Mouse (Mus musculus): ENCODE measurements around the gene Galns. TPM values are rescaled to one million over a fixed set of nuclear protein-coding genes. Genes with fewer than 3 reads are reported as not detected.

Gene Galns
- polyA plus RNA-seq, 1 experiment: 20.4 TPM

- WGBS: 35% methylated on average over 6 of the region's 6 CpGs
- Histone ChIP-seq H3K27ac (ENCODE audit: insufficient read depth, low read depth, low read length) (no peak overlapping the region), H3K4me3 (ENCODE audit: low read depth, low read length) (no peak overlapping the region), H3K36me3 (ENCODE audit: control insufficient read depth, insufficient read depth, low read length) (no peaks in the 10 kb centered on the region; the same call in 1 of the 2 replicates), H3K27me3 (ENCODE audit: control insufficient read depth, insufficient read depth, low read length) (no peaks in the 10 kb centered on the region), H3K4me1 (ENCODE audit: control insufficient read depth, insufficient read depth, insufficient read length, low read length) (peaks cover 3% of the 10 kb centered on the region; the same call in 1 of the 2 replicates)
- no peak for TF ChIP-seq CTCF (IDR thresholded peaks at IDR 0.05; ENCODE audit: extremely low read depth, insufficient read length, insufficient replicate concordance, low read depth, low read length)
- TF ChIP-seq POLR2A (IDR thresholded peaks at IDR 0.05; ENCODE audit: low read depth, low read length): no peak
Measured at GRCm38 (mm10) chr8:122652643-122653042, 41.4 kb upstream of the Galns start.

DNA sequence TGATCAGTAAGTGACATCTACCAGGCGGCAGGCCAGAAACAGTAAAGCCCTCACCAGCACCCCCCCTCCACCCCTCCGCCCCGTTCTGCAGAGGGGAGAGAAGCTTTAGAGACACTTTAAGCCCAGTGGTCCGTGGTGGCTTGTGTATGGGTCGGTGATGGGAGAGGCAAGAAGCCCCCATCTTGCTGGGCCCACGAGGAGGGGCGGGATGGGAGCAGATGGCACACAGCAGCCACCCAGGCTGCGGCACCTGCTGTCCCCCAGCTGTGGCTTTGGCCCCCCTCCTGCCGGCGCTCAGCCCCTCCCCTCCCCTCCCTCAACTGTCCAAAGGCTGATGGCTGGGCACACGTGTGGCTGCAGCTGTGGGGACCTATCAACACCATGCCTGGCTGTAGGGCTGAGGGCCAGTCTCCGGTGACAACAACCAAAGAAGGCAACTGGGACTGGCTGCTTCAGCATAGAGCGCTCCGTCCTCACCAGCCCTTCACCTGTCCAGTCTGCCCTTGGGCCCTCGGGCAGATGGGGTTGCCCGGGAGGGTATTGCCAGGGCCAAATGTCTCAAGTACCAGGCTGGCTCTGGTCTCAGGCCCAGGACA, 40.2 kb upstream of the Galns start:
- Histone ChIP-seq H3K4me1 (ENCODE audit: control insufficient read depth, insufficient read depth, insufficient read length, low read length) (peaks cover 3% of the 10 kb centered on the region; the same call in 1 of the 2 replicates), H3K27me3 (ENCODE audit: control insufficient read depth, insufficient read depth, low read length) (no peaks in the 10 kb centered on the region), H3K4me3 (ENCODE audit: low read depth, low read length) (no peak overlapping the region), H3K27ac (ENCODE audit: insufficient read depth, low read depth, low read length) (no peak overlapping the region), H3K36me3 (ENCODE audit: control insufficient read depth, insufficient read depth, low read length) (no peaks in the 10 kb centered on the region; the same call in 1 of the 2 replicates)
- TF ChIP-seq POLR2A (IDR thresholded peaks at IDR 0.05; ENCODE audit: low read depth, low read length): no peak
- no peak for TF ChIP-seq CTCF (IDR thresholded peaks at IDR 0.05; ENCODE audit: extremely low read depth, insufficient read length, insufficient replicate concordance, low read depth, low read length)
- WGBS: 78% methylated on average over 16 of the region's 16 CpGs

DNA sequence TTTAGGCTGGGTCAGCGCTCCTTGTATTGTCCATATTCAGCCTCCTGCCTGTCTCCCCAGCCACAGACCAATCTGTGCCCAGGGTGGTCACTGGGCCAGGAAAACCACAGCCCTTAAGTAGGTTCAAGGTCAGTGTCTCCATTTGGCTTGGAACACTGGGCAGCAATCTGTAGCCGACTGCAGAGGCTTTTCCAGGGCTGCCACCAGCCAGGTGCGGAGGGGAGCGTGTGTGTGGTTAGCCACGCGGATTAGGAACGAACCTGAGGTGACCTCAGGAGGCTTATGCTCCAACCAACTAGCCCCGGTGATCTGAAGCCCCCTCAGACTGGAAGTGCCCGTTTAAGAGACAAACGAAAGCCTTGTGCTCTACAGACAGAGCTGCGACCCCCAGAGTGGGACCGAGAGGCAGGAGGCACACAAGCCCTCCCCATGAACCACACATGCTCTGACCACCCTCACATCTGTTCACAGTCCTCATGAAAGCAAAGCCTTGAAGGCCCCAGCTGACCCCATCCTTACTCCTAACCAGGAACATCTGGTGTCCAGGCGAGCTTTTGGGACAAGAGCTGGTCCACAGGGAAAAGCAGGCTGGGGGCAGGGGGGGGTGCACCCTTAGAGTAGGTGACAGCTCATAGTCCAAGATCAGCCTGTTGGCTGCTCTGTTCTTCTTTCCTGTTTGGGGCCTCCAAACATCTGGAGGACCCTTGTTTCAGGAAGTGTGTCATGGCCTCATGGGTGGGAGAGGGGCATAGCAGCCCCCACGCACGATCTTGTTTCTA, 37.1 kb upstream of the Galns start:
- H3K27me3 ChIP-seq (ENCODE audit: control insufficient read depth, insufficient read depth, low read length): no peaks in the 10 kb centered on the region
- 72% methylated on average over 15 of the region's 15 CpGs for WGBS
- H3K4me1 ChIP-seq (ENCODE audit: control insufficient read depth, insufficient read depth, insufficient read length, low read length): no peaks in the 10 kb centered on the region

DNA sequence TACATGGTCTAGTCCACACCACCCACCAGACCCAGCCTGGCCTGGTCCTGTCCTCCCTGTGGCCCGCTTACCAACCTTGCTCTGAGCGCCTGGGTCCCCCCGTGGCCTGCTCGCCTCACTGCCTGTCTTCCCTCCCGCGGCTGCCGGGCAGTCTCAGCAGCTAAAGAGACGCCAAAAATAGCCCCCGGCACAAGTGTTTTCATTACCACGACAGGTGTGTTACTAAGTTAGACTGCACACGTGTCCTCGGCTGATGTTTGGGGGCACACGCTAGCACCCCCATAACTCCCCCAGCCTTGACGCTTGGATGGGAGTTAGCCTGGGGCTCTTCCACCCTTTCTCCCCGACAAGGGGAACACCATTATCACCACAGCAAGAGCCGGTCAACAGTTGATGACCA, 35.1 kb upstream of the Galns start:
- WGBS: 88% methylated on average over 16 of the region's 16 CpGs
- no peak overlapping the region for H3K4me3 ChIP-seq (ENCODE audit: low read depth, low read length)
- TF ChIP-seq POLR2A (IDR thresholded peaks at IDR 0.05; ENCODE audit: low read depth, low read length) (no peak), CTCF (IDR thresholded peaks at IDR 0.05; ENCODE audit: extremely low read depth, insufficient read length, insufficient replicate concordance, low read depth, low read length) (no peak)
- H3K36me3 ChIP-seq (ENCODE audit: control insufficient read depth, insufficient read depth, low read length): no peaks in the 10 kb centered on the region
- no peak overlapping the region for H3K27ac ChIP-seq (ENCODE audit: insufficient read depth, low read depth, low read length)
- H3K4me1 ChIP-seq (ENCODE audit: control insufficient read depth, insufficient read depth, insufficient read length, low read length): no peaks in the 10 kb centered on the region
- H3K27me3 ChIP-seq (ENCODE audit: control insufficient read depth, insufficient read depth, low read length): no peaks in the 10 kb centered on the region

More for the DNA sequence above, 37.1 kb upstream of the Galns start:
- no peak overlapping the region for H3K4me3 ChIP-seq (ENCODE audit: low read depth, low read length)
- no peak overlapping the region for H3K27ac ChIP-seq (ENCODE audit: insufficient read depth, low read depth, low read length)
- no peaks in the 10 kb centered on the region for H3K36me3 ChIP-seq (ENCODE audit: control insufficient read depth, insufficient read depth, low read length)
- no peak for TF ChIP-seq POLR2A (IDR thresholded peaks at IDR 0.05; ENCODE audit: low read depth, low read length)

GRCm38 (mm10) chr8:122644175-122644954, 33.1 kb upstream of the Galns start:
- no peak overlapping the region for H3K4me3 ChIP-seq (ENCODE audit: low read depth, low read length)
- no peaks in the 10 kb centered on the region for H3K36me3 ChIP-seq (ENCODE audit: control insufficient read depth, insufficient read depth, low read length)
- WGBS: 72% methylated on average over 6 of the region's 6 CpGs
- H3K27ac ChIP-seq (ENCODE audit: insufficient read depth, low read depth, low read length): no peak overlapping the region
- TF ChIP-seq POLR2A (IDR thresholded peaks at IDR 0.05; ENCODE audit: low read depth, low read length): no peak
- TF ChIP-seq CTCF (IDR thresholded peaks at IDR 0.05; ENCODE audit: extremely low read depth, insufficient read length, insufficient replicate concordance, low read depth, low read length): no peak
- no peaks in the 10 kb centered on the region for H3K4me1 ChIP-seq (ENCODE audit: control insufficient read depth, insufficient read depth, insufficient read length, low read length)
- H3K27me3 ChIP-seq (ENCODE audit: control insufficient read depth, insufficient read depth, low read length): no peaks in the 10 kb centered on the region

DNA sequence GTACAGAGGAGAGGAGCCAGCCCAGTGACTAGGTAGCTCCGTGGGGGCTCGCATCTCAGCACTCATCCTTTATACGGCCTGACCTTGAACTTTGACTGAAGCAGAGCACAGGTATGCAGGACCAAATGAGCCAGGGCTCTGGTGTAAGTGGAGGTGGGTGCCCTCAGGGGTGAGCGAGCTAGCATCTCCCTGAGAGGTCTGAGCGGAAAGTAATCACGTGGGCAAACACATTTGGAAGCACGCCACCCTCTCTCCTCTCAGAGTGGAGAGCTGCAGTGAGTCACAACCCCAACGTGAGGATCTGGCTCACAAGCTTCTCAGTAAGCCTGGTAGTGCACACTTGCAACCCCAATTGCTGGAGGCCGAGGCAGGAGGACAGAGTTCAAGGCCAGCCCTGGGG, 30.8 kb upstream of the Galns start:
- Histone ChIP-seq H3K27me3 (ENCODE audit: control insufficient read depth, insufficient read depth, low read length) (no peaks in the 10 kb centered on the region), H3K4me3 (ENCODE audit: low read depth, low read length) (no peak overlapping the region), H3K27ac (ENCODE audit: insufficient read depth, low read depth, low read length) (no peak overlapping the region), H3K36me3 (ENCODE audit: control insufficient read depth, insufficient read depth, low read length) (no peaks in the 10 kb centered on the region), H3K4me1 (ENCODE audit: control insufficient read depth, insufficient read depth, insufficient read length, low read length) (peaks cover 4% of the 10 kb centered on the region)
- 35% methylated on average over 9 of the region's 9 CpGs for WGBS
- TF ChIP-seq POLR2A (IDR thresholded peaks at IDR 0.05; ENCODE audit: low read depth, low read length): no peak
- TF ChIP-seq CTCF (IDR thresholded peaks at IDR 0.05; ENCODE audit: extremely low read depth, insufficient read length, insufficient replicate concordance, low read depth, low read length): no peak

GRCm38 (mm10) chr8:122641406-122641805, 30.1 kb upstream of the Galns start:
- 93% methylated on average over 15 of the region's 15 CpGs for WGBS
- Histone ChIP-seq H3K4me1 (ENCODE audit: control insufficient read depth, insufficient read depth, insufficient read length, low read length) (peaks cover 10% of the 10 kb centered on the region), H3K36me3 (ENCODE audit: control insufficient read depth, insufficient read depth, low read length) (no peaks in the 10 kb centered on the region)

More at GRCm38 (mm10) chr8:122641406-122641805, 30.1 kb upstream of the Galns start:
- TF ChIP-seq POLR2A (IDR thresholded peaks at IDR 0.05; ENCODE audit: low read depth, low read length) (no peak), CTCF (IDR thresholded peaks at IDR 0.05; ENCODE audit: extremely low read depth, insufficient read length, insufficient replicate concordance, low read depth, low read length) (no peak)
- Histone ChIP-seq H3K27me3 (ENCODE audit: control insufficient read depth, insufficient read depth, low read length) (no peaks in the 10 kb centered on the region), H3K27ac (ENCODE audit: insufficient read depth, low read depth, low read length) (no peak overlapping the region), H3K4me3 (ENCODE audit: low read depth, low read length) (no peak overlapping the region)
